Mouse (Mus musculus) left cerebral cortex, adult 18-20 months (tissue): Measurements from ENCODE around the gene Phgdh. TPM values are rescaled to one million over a fixed set of nuclear protein-coding genes. Genes with fewer than 3 reads are reported as not detected.

Source experiments
- DNase-seq, 2 experiments: peaks; one replicate each; pipeline ENCODE4 v3.0.0; 2021 to 2022; ENCODE audit warnings: low spot score in 2 of 2, mixed read lengths in 1 of 2
- total RNA-seq, 2 experiments: library from RNA; stranded (reverse); gene quantifications; 2 replicates each; pipeline ENCODE4 v1.2.3; 2021

The Phgdh gene
- total RNA-seq, 2 experiments from 2014 or later, result 48.5 to 56.6 TPM

DNA sequence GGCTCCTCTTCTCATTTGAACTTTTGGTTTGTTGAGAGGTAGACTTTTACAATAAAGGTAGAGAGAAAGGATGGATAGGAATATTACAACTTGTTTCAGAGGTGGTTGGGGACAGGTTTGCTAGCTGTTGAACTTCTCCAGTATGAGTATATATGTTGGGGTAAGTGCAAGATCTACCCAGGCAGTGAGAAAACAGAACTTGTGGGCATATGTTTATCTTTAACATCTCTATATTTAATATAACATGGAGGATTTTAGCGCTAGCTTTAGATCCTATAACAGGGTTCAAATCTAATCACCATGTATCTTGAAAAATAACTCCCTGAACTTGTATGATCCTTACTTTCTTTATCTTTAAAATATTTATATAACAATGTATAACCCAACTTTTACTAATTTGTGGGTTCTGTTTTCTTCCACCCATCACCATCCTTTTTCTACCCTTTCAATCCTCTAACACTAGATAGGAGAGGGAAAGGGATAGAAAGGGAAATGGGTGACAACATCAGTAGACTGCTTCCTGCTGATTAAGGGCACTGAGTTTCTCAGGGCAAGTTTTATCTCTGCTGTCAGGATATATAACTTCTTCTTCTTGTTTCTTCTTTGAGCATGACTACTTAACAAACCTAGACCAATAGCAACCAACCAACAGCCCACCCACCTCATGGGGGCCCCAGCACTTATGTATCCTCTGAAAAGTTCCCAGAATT lies 40.2 kb downstream of the Phgdh start:
- no peak for DNase-seq

DNA sequence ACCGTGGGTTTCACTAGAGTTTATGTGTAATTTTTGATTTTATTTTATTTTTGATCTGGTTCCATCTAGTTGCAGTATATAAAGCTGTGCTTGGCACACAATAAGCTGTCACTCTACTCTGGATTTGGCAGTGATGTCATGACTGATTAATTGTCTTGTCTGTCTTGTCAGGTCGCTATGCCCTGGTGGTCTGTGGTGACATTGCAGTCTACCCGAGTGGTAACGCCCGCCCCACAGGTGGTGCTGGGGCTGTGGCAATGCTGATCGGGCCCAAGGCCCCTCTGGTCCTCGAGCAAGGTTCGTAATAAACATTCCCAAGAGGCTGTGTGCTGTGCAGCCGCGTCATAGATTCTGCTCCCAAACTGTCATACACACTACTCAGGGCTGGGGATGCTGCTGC lies 43.8 kb downstream of the Phgdh start:
- DNase-seq, result no peak

DNA sequence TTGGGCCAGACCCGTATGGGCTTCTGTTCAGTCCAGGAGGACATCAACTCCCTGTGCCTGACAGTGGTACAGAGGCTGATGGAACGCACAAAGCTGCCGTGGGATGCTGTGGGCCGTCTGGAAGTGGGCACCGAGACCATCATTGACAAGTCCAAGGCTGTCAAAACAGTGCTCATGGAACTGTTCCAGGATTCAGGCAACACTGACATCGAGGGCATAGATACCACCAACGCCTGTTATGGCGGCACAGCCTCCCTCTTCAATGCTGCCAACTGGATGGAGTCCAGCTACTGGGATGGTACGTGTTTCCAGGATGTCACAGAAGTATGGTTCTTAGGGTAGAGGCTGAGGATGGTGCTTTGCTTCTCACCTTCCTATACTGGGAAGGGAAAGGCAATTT lies 48.7 kb downstream of the Phgdh start:
- DNase-seq, result no peak

DNA sequence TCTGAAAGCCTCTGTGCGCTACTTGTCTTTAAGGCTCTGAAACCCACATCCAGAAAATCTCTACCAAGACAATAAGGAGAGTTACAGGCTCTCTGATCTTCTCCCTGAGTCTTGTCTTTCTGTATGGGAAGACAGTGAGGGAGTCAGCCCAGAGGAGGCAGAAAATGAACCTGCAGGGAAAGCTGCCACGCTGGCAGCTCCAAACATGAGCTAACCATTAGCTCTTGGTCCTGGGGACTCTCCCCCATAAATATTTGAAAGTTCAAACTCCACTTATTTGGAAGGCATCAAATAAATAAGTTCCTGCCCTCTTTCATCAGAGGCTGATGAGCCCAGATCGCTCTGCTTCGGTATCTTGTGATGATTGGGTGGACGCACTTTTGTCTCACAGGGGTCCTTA lies 56.6 kb downstream of the Phgdh start:
- no peak for DNase-seq

DNA sequence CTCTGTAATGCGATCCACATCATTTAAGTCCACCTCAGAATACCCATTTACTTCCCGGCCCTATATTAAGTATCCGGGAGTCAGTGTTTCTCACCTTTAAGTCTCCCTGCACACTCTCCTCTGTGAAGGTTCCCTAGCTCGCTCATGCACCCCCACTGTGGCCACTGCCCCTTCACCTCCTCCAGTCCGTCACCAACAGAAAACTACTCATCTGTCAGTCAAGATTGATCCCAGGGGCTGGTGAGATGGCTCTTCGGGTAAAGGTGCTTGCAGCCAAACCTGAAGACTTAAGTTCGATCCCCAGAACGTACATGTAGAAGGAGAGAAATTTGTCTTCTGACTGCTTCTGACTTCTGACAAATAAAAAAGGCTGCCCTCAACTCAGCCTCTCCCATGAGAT lies 57.4 kb downstream of the Phgdh start:
- DNase-seq, result no peak

DNA sequence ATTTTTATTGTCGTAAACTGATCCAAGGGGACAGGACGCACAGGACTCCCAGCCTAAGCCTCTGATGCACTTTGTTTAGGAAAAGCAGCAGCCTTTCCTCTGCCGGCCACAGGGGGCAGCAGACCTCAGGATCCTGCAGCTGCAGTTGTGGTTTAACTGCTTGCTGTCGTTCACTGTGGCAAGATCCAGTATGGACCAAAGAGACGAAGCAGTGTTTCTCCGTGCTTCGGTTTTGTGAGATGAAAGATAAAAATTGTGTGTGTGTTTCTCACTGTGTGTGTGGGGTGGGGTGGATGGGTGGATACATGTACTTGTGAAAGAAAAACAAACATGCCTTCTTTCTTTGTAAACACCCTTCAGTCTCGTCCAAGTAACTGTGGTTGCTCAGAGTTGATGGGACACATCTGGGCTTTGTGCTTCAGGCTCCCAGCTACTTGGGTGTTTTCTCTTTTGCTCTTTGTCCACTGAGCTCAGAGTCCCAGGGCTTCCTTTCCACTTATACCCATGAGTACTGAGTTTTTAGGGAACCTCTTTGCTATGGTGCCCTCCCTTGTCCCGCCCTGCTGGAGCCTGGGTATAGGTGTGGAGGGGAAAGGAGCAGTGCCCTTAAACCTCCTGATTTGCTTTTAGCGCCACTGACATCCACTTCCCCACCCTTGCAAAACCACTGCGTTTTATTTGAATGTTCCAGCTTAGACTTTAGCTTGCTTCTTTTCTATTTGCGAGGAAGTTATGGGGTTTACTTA lies 58.7 kb downstream of the Phgdh start:
- DNase-seq, result peak; percentile 43 to 46

DNA sequence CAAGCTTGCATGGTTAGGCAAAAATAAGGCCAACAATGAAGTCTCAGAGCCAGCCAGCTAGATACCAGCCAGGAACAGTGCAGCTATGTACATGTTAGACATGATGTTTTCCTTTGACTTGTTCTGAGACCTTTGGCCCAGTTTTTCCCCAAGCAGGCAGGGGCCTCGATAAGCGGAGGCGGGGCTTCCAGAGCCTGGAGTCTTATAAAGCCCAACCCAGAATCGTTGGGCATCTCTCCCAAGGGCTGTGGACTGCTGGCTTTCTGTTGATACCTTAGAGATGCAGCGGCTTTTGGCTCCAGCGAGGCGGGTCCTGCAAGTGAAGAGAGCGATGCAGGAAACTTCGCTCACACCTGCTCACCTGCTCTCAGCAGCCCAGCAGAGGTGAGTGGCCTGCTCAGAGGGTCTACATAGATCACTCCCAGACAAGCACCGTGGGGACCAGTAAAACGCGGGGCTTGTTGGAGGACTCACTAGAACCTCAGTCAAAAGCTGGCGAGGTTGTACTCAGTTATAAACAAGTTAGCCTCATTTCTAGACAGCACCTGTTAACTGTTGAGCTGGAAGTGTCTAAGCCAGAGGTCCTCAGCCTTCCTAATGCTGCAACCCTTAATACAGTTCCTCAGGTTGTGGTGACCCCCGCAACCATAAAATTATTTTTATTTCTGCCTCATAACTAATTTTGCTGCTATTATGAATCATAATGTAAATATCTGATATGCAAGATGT lies 59.4 kb downstream of the Phgdh start, which contains the start of gene Hmgcs2:
TSS of gene Hmgcs2 (plus strand) at position 232 of the 729 bp plus-strand sequence.
- DNase-seq, result no peak

DNA sequence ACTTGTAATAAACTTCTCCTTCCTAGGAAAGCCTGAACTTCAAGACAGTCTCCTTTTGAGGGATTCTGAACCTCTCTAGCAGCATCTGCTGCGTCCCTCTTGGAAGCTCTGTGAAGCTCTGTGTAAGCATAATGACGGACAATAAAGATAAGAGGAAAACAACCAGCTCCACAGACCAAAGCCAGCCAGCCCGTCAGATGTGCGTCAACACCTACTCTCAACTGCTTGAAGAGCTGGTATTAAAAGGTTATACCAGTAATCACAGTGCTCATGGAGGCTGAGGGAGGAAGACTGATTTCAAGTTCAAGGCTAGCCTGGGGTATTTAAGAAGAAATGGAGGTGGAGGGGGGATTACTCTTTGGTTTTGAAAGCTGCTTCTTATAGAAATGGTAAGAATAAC lies 60.1 kb downstream of the Phgdh start:
- DNase-seq, result no peak

DNA sequence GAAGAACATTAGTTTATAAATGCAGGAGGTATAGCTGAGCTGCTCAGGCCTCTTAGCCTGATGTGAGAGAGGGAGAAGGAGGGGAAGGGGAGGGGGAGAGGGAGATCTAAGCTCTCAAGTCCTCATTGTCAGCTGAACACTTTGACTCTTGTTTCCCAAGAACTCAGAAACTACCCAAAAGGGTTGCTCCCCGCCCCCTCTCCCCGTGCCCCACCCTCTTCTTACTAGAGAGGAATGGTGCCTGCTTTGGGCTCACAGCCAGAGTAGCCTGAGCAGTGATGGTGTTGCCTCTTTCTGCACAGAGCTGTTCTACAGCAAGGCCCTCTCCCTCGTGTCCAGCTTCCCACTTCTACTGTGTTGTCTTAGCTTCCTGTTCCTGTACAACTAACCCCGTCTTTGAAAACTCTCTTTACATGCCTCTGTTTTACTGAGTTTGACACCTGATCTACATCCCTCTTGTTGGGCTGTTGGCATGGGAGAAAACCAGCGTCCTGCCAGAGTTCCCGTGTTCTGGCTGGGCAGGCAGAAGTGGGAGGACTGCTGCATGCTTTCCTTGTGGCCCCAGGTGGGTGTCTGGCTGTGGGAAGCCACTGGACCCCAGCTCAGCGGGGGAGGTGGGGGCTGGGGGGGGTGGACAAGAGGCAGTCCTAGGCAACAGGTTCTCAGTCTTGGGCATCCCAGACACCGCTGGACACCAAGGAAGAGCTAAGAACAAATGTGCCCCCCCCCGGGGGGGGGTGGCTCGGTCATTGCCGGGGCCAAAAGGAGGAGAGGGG lies 66.0 kb downstream of the Phgdh start:
- DNase-seq, result no peak

DNA sequence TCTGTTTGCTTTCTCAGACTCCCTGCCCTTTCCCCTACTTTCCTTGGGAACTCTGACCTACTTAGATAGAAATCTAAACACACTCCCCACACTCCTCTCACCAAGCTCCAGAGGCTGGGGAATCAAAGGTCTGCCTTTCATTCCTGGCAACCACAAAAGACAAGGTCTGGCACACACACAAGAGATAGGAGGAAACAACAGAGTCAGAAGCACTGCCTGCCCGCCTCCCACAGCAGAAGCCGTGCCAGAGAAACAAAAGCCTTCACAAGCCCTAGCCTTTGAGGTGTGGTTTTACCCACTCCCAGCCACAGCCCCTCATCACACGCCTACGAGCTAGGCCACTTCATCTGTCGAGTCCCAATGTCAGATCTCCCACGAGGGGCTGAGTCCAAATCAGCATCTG lies 72.5 kb downstream of the Phgdh start:
- DNase-seq, result no peak

Other genes starting within 250 kb of the Phgdh start
- gene Adam30, start 179.4 kb downstream of the Phgdh start, total RNA-seq, result not detected
- gene Reg4, start 117.8 kb downstream of the Phgdh start, total RNA-seq, result not detected
- 1 to 10 TPM; 5.2 to 6.4 TPM for gene Hmgcs2, start 59.6 kb downstream of the Phgdh start, total RNA-seq
- gene Zfp697, start 42.5 kb upstream of the Phgdh start, total RNA-seq, result 10 to 100 TPM; 29.5 to 30.1 TPM
- not detected for gene Gm4450, start 117.1 kb upstream of the Phgdh start, total RNA-seq
- gene Hsd3b4, start 170.5 kb upstream of the Phgdh start, total RNA-seq, result not detected
- not detected for gene Gm10681, start 248.8 kb upstream of the Phgdh start, total RNA-seq